Mouse (Mus musculus) embryonic facial prominence, embryonic 13.5 days (tissue): ENCODE results near the gene Foxc2. TPM values are rescaled to one million over a fixed set of nuclear protein-coding genes. Genes with fewer than 3 reads are reported as not detected.

Experiments used
- ATAC-seq: fragments of 200-750 bp; cut with Nextera tagmentation; 2 replicates; pipeline ENCODE4 v1.8.0; 2017; ENCODE audit warnings: low read depth; ENCODE audit not compliant: insufficient number of reproducible peaks, insufficient read depth, low FRiP score, low TSS enrichment
- H3K27ac ChIP-seq: fragments of 300-500 bp; sonication (generic); 2 replicates; pipeline ENCODE4 v1.5.1; 2015; ENCODE audit warnings: moderate library complexity, mild to moderate bottlenecking, inconsistent platforms
- H3K27me3 ChIP-seq: fragments of 300-500 bp; sonication (generic); 2 replicates; pipeline ENCODE4 v1.6.1; 2015; ENCODE audit warnings: mild to moderate bottlenecking, inconsistent platforms
- H3K36me3 ChIP-seq: fragments of 300-500 bp; sonication (generic); 2 replicates; pipeline ENCODE4 v1.6.1; 2015; ENCODE audit warnings: mild to moderate bottlenecking, inconsistent platforms
- H3K4me1 ChIP-seq: fragments of 300-500 bp; sonication (generic); 2 replicates; pipeline ENCODE4 v1.6.1; 2015; ENCODE audit warnings: inconsistent platforms
- H3K4me2 ChIP-seq: fragments of 300-500 bp; sonication (generic); 2 replicates; pipeline ENCODE4 v1.6.1; 2015; ENCODE audit warnings: moderate library complexity, mild to moderate bottlenecking, inconsistent platforms
- H3K4me3 ChIP-seq: fragments of 300-500 bp; sonication (generic); 2 replicates; pipeline ENCODE4 v1.5.1; 2015; ENCODE audit warnings: mild to moderate bottlenecking, inconsistent platforms
- H3K9ac ChIP-seq: fragments of 300-500 bp; sonication (generic); 2 replicates; pipeline ENCODE4 v1.6.1; 2015; ENCODE audit warnings: mild to moderate bottlenecking, inconsistent platforms
- H3K9me3 ChIP-seq: fragments of 300-500 bp; sonication (generic); 2 replicates; pipeline ENCODE4 v1.6.1; 2016; ENCODE audit warnings: inconsistent platforms
- WGBS: fragments of 180-500 bp; shearing (Covaris S2); methylation state at CpG from one replicate; pipeline ENCODE4 v1.1.7; 2015; ENCODE audit warnings: mixed read lengths; 5-methylcytosine and 5-hydroxymethylcytosine counted together
- polyA plus RNA-seq: library from polyadenylated mRNA; unstranded; fragments of >200 nt; fragmentation: Nextera tagmentation; extraction: Ambion mirVana; gene quantifications from 2 replicates; pipeline ENCODE4 v1.2.1, GENCODE M21; 2015

Gene Foxc2
- 3.2 and 3.3 TPM in 2 replicates for polyA plus RNA-seq

DNA sequence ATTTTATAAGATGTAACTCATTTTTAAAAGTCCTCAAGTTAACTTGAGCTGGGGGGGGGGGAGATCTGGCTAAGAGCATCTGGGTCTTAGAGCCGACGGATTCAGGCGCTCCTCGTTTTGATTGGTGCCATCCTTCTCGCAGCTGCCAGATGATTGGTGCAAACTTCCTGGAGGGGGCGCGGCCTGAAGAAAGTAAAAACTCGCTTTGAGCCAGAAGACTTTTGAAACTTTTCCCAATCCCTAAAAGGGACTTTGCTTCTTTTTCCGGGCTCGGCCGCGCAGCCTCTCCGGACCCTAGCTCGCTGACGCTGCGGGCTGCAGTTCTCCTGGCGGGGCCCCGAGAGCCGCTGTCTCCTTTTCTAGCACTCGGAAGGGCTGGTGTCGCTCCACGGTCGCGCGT, at the start of gene Foxc2:
TSS of gene Foxc2 (plus strand) at position 224 of the 400 bp plus-strand sequence.
- peak within 1 kb of the TSS; percentile 78 for H3K9ac ChIP-seq
- H3K4me1 ChIP-seq = peaks cover 34% of the 10 kb centered on the region
- no peak for ATAC-seq
- WGBS = under 1% methylated on average over 25 of the region's 25 CpGs
- peak within 1 kb of the TSS; percentile 92 for H3K4me2 ChIP-seq
- 0 out of 2 replicates have a peak, but pooled peaks cover 3% of the 10 kb centered on the region for H3K9me3 ChIP-seq
- H3K27me3 ChIP-seq = peaks cover 87% of the 10 kb centered on the region
- no peaks in the 10 kb centered on the region for H3K36me3 ChIP-seq
- peak within 1 kb of the TSS; percentile 81 for H3K27ac ChIP-seq
- peak within 1 kb of the TSS; percentile 59 for H3K4me3 ChIP-seq

DNA sequence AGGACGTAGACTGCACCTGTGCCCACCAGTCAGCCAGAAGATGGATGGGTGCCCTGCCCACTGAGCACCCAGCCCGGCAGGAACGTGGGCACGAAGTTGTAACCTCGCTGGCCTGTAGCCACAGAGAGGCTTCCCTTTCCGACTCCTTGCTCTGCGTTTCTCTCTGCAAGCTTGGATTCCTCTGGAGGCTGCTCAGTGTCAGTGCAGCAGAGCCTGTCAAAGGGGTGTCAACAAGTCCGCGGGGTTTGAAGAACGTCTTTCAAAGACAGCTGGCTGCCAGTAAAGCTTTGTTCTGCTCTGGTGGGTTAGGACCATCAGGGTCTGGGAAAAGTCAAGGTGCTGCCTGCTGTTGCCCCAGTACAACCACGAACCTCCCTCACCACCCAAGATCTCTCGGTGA, 44.5 kb upstream of the Foxc2 start:
- ATAC-seq = no peak
- peaks cover 28% of the 10 kb centered on the region for H3K4me1 ChIP-seq
- peaks cover 89% of the 10 kb centered on the region for H3K27me3 ChIP-seq
- WGBS = 4% methylated on average over 12 of the region's 12 CpGs
- no peak overlapping the region for H3K4me3 ChIP-seq
- H3K9me3 ChIP-seq = no peaks in the 10 kb centered on the region
- no peak overlapping the region for H3K27ac ChIP-seq
- no peaks in the 10 kb centered on the region for H3K36me3 ChIP-seq
- 0 out of 2 replicates have a peak overlapping the region, but pooled peaks have one; percentile 21 for H3K9ac ChIP-seq
- no peak overlapping the region for H3K4me2 ChIP-seq

DNA sequence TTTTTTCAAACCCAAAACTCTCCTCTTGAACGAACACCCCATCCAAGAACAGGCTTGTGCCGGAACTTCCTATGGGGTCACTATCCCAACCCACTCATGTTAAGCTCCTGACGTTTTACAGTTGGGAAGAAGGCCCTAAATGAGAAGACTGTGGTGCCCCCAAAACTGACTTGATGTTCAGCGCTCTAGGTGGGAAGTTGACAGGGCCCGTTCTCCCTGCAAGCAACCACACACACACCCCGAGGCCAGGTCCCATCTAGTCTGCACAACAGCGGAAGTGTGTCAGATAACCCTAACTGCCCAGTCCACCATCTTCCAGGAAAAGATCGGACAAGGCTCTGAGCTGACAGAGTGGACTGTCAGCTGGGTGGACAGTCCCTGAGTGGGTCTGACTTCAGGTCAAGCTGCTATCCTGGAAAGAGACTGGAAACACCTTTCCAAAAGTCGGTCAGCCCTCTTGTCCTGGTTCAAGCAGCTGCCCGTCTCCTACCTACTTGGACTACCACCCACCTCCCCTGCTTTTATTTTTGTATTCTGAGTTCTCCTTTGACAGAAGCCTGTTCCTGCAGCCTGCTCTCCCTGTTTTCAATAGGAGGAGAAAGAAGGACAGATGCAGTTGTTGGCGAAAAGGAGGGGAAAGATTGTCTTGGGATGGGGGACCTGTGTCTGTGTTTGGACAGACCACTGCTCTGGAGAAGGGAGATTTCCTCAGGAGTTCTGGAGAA, 43.4 kb upstream of the Foxc2 start:
- no peak overlapping the region for H3K4me3 ChIP-seq
- peak overlapping the region; percentile 16; the same call in 1 of the 2 replicates for H3K27ac ChIP-seq
- peaks cover 95% of the 10 kb centered on the region for H3K27me3 ChIP-seq
- H3K4me2 ChIP-seq = peak overlapping the region; percentile 53; the same call in 1 of the 2 replicates
- no peak overlapping the region for H3K9ac ChIP-seq
- 14% methylated on average over 11 of the region's 11 CpGs for WGBS
- H3K4me1 ChIP-seq = peaks cover 28% of the 10 kb centered on the region
- no peaks in the 10 kb centered on the region for H3K9me3 ChIP-seq
- ATAC-seq = no peak
- H3K36me3 ChIP-seq = no peaks in the 10 kb centered on the region

DNA sequence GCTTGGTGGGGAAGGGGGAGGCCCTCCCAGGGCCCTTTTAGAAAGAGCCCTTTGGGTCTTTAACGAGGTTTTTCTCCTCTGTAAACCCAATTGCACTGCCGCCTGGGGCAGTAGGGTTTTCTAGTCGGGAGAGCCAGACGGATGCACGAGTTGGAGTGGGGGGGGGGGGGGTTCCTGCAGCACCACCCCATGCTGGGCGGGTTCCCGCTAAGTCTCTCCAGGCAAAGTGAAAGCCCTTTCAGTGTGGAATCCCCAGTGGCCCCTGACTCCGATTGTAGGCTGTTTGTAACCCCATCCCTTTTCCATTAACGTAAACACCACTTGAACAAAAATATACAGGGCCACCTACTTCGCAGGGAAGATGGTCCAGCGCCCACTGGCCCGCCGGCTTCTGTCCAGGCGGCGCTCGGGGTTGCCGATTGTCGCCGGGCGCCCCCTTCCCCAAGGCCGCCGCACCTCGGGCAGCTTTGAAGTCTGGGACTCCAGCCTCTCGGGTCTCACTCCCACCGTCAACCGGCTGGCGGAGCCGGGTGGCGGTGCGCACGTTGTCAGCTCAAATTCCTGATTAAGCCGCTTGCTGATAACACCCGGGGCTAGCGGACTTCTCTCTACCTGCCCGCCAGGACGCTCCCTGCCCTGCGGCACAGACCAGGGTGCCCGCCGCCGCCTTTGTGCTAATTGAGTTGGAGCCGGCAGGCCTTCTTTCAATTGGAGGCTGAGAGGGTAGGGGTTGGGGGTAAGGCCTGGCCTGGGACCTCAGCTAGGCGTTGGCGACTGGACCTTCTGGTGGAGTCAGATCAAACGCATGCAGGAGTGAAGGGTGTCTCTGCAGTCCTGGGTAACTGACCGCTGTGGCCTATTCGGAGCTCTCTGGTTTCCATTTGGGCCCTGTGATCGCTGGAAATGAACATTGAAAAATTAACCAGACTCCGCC, 42.5 kb upstream of the Foxc2 start:
- H3K36me3 ChIP-seq = no peaks in the 10 kb centered on the region
- H3K27ac ChIP-seq = peak overlapping the region; percentile 16; the same call in 1 of the 2 replicates
- no peak for ATAC-seq
- H3K9me3 ChIP-seq = no peaks in the 10 kb centered on the region
- WGBS = under 1% methylated on average over 48 of the region's 48 CpGs
- peak overlapping the region; percentile 28 for H3K4me3 ChIP-seq
- peaks cover 100% of the 10 kb centered on the region for H3K27me3 ChIP-seq
- H3K4me1 ChIP-seq = peaks cover 28% of the 10 kb centered on the region
- peak overlapping the region; percentile 44; the same call in 1 of the 2 replicates for H3K9ac ChIP-seq
- peak overlapping the region; percentile 53 for H3K4me2 ChIP-seq

DNA sequence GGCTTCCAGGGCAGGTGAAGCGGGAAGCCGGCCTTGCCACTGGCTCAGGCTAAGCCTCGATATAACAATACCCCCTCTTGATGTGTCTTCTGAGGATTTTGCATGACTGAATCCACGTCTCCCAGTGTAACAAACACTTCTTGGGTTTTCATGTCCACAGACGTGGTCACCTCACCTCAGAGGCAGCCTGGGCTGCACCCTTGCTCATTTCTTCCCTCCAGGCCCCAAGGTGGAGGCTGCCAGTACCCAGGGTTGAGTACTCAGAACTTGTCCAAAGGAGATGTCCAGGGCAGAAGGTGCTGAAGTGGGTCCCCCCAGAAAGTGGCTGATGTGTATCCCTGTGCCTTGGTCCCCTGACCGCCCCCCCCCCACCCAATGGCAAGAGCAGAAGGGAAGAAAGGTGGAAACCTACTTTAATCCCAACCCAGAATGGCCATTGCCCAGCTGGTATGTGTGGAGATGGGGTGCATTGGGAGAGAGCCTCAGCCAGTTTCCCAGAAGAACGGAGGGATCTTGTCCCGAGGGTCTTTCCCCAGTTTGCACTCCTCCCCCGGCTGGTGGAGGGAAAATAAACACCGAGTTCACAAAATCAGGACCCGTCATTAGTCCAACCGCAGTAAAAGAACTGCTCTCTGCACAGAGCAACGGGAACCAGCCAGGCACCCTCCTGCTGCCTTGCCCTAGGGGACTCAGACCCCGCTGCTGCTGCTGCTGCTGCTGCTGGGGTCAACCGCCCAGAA, 41.7 kb upstream of the Foxc2 start:
- no peak for ATAC-seq
- Histone ChIP-seq H3K9ac (no peak overlapping the region), H3K36me3 (no peaks in the 10 kb centered on the region), H3K27me3 (peaks cover 100% of the 10 kb centered on the region), H3K9me3 (no peaks in the 10 kb centered on the region), H3K4me2 (peak overlapping the region; percentile 14; the same call in 1 of the 2 replicates), H3K27ac (no peak overlapping the region), H3K4me1 (peaks cover 28% of the 10 kb centered on the region), H3K4me3 (0 out of 2 replicates have a peak overlapping the region, but pooled peaks have one; percentile 13)
- 2% methylated on average over 15 of the region's 15 CpGs for WGBS

DNA sequence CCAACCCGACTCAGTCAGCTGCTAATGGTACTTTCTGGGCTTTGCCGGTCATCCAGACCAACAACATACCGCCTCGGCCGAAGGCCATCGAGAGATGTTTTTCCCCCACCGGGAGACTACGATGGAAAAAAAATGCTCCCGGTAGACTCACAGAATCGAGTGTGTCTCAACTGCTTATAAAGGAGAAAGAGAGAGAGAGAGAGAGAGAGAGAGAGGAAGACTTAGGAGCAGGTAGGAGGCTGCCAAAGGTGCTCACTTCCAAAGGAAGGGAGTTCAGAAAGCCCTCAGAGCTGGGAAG, 41.2 kb upstream of the Foxc2 start:
- Histone ChIP-seq H3K9ac (no peak overlapping the region), H3K9me3 (no peaks in the 10 kb centered on the region), H3K4me2 (peak overlapping the region; percentile 14; the same call in 1 of the 2 replicates), H3K27me3 (peaks cover 100% of the 10 kb centered on the region), H3K4me3 (0 out of 2 replicates have a peak overlapping the region, but pooled peaks have one; percentile 13), H3K27ac (no peak overlapping the region), H3K4me1 (peaks cover 28% of the 10 kb centered on the region), H3K36me3 (no peaks in the 10 kb centered on the region)
- ATAC-seq = no peak
- 2% methylated on average over 10 of the region's 10 CpGs for WGBS

DNA sequence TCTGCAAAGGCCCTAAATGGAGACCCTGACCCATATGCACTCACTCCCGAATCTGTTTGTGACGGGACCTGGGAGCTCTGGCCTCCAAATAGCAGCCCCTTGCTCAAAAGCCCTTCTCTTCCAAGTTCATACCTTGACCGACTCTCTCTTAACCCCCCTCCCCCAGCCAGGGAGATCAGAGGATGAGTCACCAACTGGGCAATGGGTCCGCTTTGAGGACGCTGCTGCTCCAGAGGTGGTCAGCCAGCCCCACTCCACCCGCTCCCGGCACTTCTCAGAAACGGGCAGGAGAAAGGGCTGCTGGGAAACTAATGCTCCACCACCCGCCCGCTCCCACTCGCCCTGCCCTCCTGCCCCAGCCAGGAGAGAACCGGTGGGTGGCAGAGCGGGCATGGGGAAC, 40.0 kb upstream of the Foxc2 start:
- Histone ChIP-seq H3K9ac (no peak overlapping the region), H3K4me2 (no peak overlapping the region), H3K27ac (no peak overlapping the region), H3K4me3 (no peak overlapping the region), H3K9me3 (no peaks in the 10 kb centered on the region), H3K27me3 (peaks cover 100% of the 10 kb centered on the region), H3K36me3 (no peaks in the 10 kb centered on the region), H3K4me1 (peaks cover 33% of the 10 kb centered on the region)
- 7% methylated on average over 13 of the region's 13 CpGs for WGBS
- ATAC-seq = no peak

DNA sequence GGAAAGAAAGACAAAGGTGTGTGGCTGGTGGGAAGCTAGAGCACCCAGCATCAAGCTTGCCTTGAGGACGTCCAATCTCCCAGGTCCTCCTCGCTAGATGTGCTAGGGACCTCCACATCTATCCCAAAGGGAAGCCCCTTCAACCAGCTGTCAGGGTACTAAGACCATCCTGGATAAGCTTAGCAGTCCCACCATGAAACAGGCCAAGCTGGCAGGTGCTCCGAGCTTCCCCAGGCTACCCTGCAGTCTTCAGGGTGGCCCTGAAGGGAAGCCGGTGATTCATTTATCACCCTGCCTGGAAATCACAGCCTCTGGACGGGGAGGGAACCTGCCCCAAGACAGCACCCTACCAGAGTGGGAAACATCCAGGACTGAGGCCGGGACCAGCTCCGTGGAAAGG, 39.4 kb upstream of the Foxc2 start:
- no peak for ATAC-seq
- Histone ChIP-seq H3K9ac (no peak overlapping the region), H3K4me2 (no peak overlapping the region), H3K27me3 (peaks cover 100% of the 10 kb centered on the region), H3K27ac (no peak overlapping the region), H3K4me3 (no peak overlapping the region), H3K4me1 (peaks cover 30% of the 10 kb centered on the region), H3K9me3 (no peaks in the 10 kb centered on the region), H3K36me3 (no peaks in the 10 kb centered on the region)
- WGBS = 15% methylated on average over 7 of the region's 7 CpGs

DNA sequence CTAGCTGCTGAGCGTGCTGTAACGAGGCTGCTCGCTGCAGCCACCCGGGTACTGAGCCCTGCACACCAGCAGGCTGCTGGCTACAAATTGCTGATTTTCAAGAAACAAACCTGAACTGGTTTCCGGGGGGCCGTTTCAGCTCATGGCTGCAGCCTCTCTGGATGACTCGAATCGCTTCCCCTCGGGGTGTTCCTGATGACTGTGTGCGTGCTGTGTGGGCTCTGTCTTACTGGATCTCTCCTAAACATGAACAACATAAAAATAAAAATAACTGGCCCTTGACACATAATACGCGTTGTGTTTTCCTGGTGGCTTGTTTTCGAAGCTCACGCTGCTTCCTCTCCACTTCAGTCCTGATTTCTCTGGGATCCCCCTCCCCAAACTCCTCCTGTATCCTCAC, 37.2 kb upstream of the Foxc2 start:
- Histone ChIP-seq H3K9me3 (no peaks in the 10 kb centered on the region), H3K4me1 (peaks cover 34% of the 10 kb centered on the region), H3K4me3 (no peak overlapping the region), H3K27ac (no peak overlapping the region), H3K27me3 (peaks cover 100% of the 10 kb centered on the region), H3K36me3 (no peaks in the 10 kb centered on the region), H3K9ac (no peak overlapping the region), H3K4me2 (no peak overlapping the region)
- 4% methylated on average over 14 of the region's 14 CpGs for WGBS
- ATAC-seq = no peak

DNA sequence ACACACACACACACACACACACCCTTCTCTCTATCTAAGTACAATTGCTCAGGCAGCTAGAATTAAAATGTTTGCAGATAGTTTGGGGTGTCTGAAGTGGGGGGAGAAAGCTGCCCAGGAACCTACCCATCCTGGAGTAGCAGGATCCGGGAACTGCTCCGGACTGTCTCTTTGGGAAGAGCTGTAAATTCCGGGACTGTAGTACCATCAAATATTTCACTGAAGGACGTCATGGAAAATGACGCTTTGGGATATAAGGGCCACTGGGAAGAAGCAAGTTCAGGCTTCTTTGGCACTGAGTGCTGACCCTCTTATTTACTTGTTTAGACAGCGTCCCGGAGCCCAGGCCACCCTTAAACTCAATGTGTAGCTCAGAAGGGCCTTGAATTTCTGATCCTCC, 36.8 kb upstream of the Foxc2 start:
- peaks cover 32% of the 10 kb centered on the region for H3K4me1 ChIP-seq
- no peaks in the 10 kb centered on the region for H3K36me3 ChIP-seq
- peaks cover 100% of the 10 kb centered on the region for H3K27me3 ChIP-seq
- H3K27ac ChIP-seq = no peak overlapping the region
- H3K4me2 ChIP-seq = no peak overlapping the region
- H3K9me3 ChIP-seq = no peaks in the 10 kb centered on the region
- H3K9ac ChIP-seq = no peak overlapping the region
- no peak overlapping the region for H3K4me3 ChIP-seq
- 6% methylated on average over 7 of the region's 7 CpGs for WGBS
- ATAC-seq = no peak

DNA sequence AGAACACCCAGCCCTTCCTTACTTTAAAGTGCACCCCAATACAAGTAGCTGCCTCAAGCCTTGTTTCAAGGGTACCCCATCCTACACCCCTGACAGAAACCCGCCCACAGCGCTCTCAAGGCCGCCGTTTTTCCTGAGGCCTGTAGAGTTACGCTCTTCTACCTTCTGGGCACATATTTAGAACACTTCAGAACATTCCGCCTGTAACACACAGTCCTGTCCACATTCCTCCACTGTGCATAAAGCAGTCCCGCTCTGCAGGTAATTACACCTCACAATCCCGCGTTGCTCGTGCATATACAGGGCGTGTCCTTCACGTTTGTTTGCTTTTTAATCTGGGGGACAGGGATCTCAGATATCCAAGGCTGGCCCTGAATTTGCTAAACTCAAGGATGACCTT, 36.0 kb upstream of the Foxc2 start:
- Histone ChIP-seq H3K36me3 (no peaks in the 10 kb centered on the region), H3K4me2 (peak overlapping the region; percentile 92; the same call in 1 of the 2 replicates), H3K27me3 (peaks cover 100% of the 10 kb centered on the region), H3K27ac (no peak overlapping the region), H3K4me3 (no peak overlapping the region), H3K9me3 (no peaks in the 10 kb centered on the region), H3K9ac (peak overlapping the region; percentile 58; the same call in 1 of the 2 replicates), H3K4me1 (peaks cover 37% of the 10 kb centered on the region)
- ATAC-seq = no peak
- 5% methylated on average over 12 of the region's 12 CpGs for WGBS
